Mouse (Mus musculus) midbrain, embryonic 16.5 days (tissue): ENCODE measurements around the gene Mettl2. TPM values are rescaled to one million over a fixed set of nuclear protein-coding genes. Genes with fewer than 3 reads are reported as not detected.
A peak's percentile ranks its signal among the peaks of the same experiment; 100 is the strongest.

Experiments used
- ATAC-seq: fragments of 200-750 bp; cut with Nextera tagmentation; 2 replicates; pipeline ENCODE4 v1.8.0; 2017; ENCODE audit warnings: moderate TSS enrichment
- H3K27ac ChIP-seq: fragments of 300-500 bp; sonication (generic); 2 replicates; pipeline ENCODE4 v1.5.1; 2014; ENCODE audit warnings: mild to moderate bottlenecking, low read length, mixed read lengths
- H3K27me3 ChIP-seq: fragments of 300-500 bp; sonication (generic); 2 replicates; pipeline ENCODE4 v1.6.1; 2014; ENCODE audit warnings: low read depth, low read length, mixed read lengths; ENCODE audit not compliant: control insufficient read depth, insufficient read depth
- H3K36me3 ChIP-seq: fragments of 300-500 bp; sonication (generic); 2 replicates; pipeline ENCODE4 v1.6.1; 2014; ENCODE audit warnings: mild to moderate bottlenecking, low read length, moderate library complexity, mixed read lengths; ENCODE audit not compliant: control insufficient read depth, insufficient read depth
- H3K4me1 ChIP-seq: fragments of 300-500 bp; sonication (generic); 2 replicates; pipeline ENCODE4 v1.6.1; 2014; ENCODE audit warnings: mild to moderate bottlenecking, low read length, mixed read lengths; ENCODE audit not compliant: control insufficient read depth, insufficient read depth
- H3K4me2 ChIP-seq: fragments of 300-500 bp; sonication (generic); 2 replicates; pipeline ENCODE4 v1.6.1; 2014; ENCODE audit warnings: mild to moderate bottlenecking, low read length, mixed read lengths
- H3K4me3 ChIP-seq: fragments of 300-500 bp; sonication (generic); 2 replicates; pipeline ENCODE4 v1.5.1; 2014; ENCODE audit warnings: low read depth, mild to moderate bottlenecking, low read length, moderate library complexity, mixed read lengths
- H3K9ac ChIP-seq: fragments of 300-500 bp; sonication (generic); 2 replicates; pipeline ENCODE4 v1.6.1; 2014; ENCODE audit warnings: low read depth, low read length, mixed read lengths
- H3K9me3 ChIP-seq: fragments of 300-500 bp; sonication (generic); replicated peaks from 2 replicates; pipeline ENCODE4 v1.6.1; 2014; ENCODE audit warnings: mild to moderate bottlenecking, low read length, mixed read lengths; ENCODE audit not compliant: control insufficient read depth, poor library complexity, severe bottlenecking
- WGBS: fragments of 180-500 bp; shearing (Covaris S2); extraction: QIAGEN DNeasy Blood & Tissue Kit; methylation state at CpG from one replicate; pipeline ENCODE4 v1.1.7; 2014; 5-methylcytosine and 5-hydroxymethylcytosine counted together
- polyA plus RNA-seq: library from polyadenylated mRNA; unstranded; fragments of >200 nt; fragmentation: Nextera tagmentation; extraction: Ambion mirVana; gene quantifications from 2 replicates; pipeline ENCODE4 v1.2.1, GENCODE M21; 2015

The Mettl2 gene
- polyA plus RNA-seq, 1 experiment from 2014 or later: 29.1 TPM

- 68% methylated on average over 6 of the region's 6 CpGs for WGBS
These were observed 33.6 kb downstream of the Mettl2 start for GRCm38 (mm10) chr11:105159673-105160360.

GRCm38 (mm10) chr11:105161411-105161810, 35.2 kb downstream of the Mettl2 start:
- no peaks in the 10 kb centered on the region for H3K4me1 ChIP-seq
- H3K27ac ChIP-seq: no peak overlapping the region
- H3K4me3 ChIP-seq: no peak overlapping the region
- H3K9me3 ChIP-seq: peaks cover 6% of the 10 kb centered on the region; the same call in 1 of the 2 replicates
- 92% methylated on average over 2 of the region's 2 CpGs for WGBS
- no peaks in the 10 kb centered on the region for H3K36me3 ChIP-seq
- no peak for ATAC-seq
- no peak overlapping the region for H3K9ac ChIP-seq
- H3K4me2 ChIP-seq: no peak overlapping the region
- no peaks in the 10 kb centered on the region for H3K27me3 ChIP-seq

More at GRCm38 (mm10) chr11:105159673-105160360, 33.6 kb downstream of the Mettl2 start:
- no peak overlapping the region for H3K9ac ChIP-seq
- H3K4me3 ChIP-seq: no peak overlapping the region
- no peaks in the 10 kb centered on the region for H3K4me1 ChIP-seq
- H3K36me3 ChIP-seq: no peaks in the 10 kb centered on the region
- no peaks in the 10 kb centered on the region for H3K27me3 ChIP-seq
- peaks cover 2% of the 10 kb centered on the region; the same call in 1 of the 2 replicates for H3K9me3 ChIP-seq
- H3K27ac ChIP-seq: no peak overlapping the region
- H3K4me2 ChIP-seq: no peak overlapping the region
- ATAC-seq: no peak

- Histone ChIP-seq H3K4me2 (no peak overlapping the region), H3K27ac (no peak overlapping the region), H3K9me3 (peaks cover 6% of the 10 kb centered on the region; the same call in 1 of the 2 replicates), H3K9ac (no peak overlapping the region), H3K4me3 (no peak overlapping the region), H3K4me1 (no peaks in the 10 kb centered on the region), H3K36me3 (no peaks in the 10 kb centered on the region), H3K27me3 (no peaks in the 10 kb centered on the region)
- 86% methylated on average over 69 of the region's 69 CpGs for WGBS
- no peak for ATAC-seq
These were observed 38.6 kb downstream of the Mettl2 start for GRCm38 (mm10) chr11:105164516-105165510.

DNA sequence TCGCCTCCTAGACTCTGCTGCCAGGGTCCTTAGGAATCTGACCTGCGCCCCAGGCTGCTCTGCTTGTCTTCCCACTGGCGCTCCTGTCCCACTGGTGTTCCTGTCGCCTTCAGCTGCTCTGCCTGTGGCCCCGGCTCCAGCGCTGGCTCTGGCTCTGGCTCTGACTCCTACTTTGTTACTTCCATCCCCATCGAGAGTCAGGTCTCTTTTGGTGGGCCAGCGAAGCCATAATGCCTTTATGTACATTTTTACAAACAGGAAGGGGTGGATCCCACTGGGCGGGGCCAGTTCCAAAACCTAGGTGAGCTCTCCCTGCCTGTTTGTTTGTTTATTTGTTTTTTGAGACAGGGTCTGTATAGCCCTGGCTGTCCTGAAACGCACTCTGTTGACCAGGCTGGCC, 40.6 kb downstream of the Mettl2 start:
- 92% methylated on average over 10 of the region's 10 CpGs for WGBS
- no peak for ATAC-seq

DNA sequence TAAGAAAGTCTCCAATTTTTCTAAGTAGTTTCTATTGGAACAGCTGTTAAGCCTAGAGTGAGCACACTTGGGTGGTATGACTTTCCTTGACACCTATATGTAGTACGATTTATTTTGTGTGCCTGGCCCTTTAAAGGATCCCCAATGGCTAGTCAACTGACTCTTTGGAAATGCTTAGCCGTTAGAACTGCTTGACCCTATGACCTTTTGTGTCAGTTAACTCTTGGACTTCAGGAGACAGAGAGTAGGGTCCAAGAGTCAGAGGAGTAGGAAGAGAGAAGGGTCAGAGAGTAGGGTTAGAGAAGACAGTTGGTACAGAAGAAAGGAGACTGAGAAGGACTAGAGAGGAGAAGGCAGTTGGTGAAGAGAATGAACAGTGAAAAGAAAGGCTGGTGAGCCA, 52.3 kb downstream of the Mettl2 start, which contains the start of gene Tlk2:
Gene Tlk2, plus strand, starts transcription at position 292 of the 400 bp plus-strand sequence.
- no peaks in the 10 kb centered on the region for H3K9me3 ChIP-seq
- 47% methylated on average over 2 of the region's 2 CpGs for WGBS
- no peak within 1 kb of the TSS for H3K4me3 ChIP-seq
- 0 out of 2 replicates have a peak, but pooled peaks cover 8% of the 10 kb centered on the region for H3K36me3 ChIP-seq
- H3K27ac ChIP-seq: no peak within 1 kb of the TSS
- no peaks in the 10 kb centered on the region for H3K27me3 ChIP-seq
- no peak within 1 kb of the TSS for H3K9ac ChIP-seq
- H3K4me1 ChIP-seq: peaks cover 28% of the 10 kb centered on the region
- ATAC-seq: no peak
- peak within 1 kb of the TSS; percentile 85 for H3K4me2 ChIP-seq

More for the DNA sequence above, 40.6 kb downstream of the Mettl2 start:
- Histone ChIP-seq H3K4me3 (no peak overlapping the region), H3K36me3 (no peaks in the 10 kb centered on the region), H3K9ac (no peak overlapping the region), H3K9me3 (peaks cover 6% of the 10 kb centered on the region; the same call in 1 of the 2 replicates), H3K4me2 (no peak overlapping the region), H3K4me1 (no peaks in the 10 kb centered on the region), H3K27me3 (no peaks in the 10 kb centered on the region), H3K27ac (no peak overlapping the region)

DNA sequence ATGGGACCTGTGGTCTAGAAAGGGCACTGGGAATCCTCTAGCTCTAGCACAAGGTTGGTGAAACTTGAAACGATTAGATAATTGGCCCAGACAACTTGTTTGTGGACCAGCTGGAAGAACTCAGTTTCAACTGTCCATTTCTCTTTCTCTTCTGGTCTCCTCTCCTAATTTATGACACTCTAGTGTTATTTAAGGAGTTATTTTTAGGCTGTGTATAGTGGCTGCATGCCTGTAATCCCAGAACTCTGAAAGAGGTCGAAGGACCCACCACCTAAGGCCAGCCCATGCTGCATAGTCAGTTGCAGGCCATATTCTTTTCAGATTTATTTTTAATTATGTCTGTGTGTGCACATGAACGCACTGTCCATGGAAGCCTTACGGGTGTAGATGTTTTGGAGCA, 53.3 kb downstream of the Mettl2 start:
- no peak overlapping the region for H3K27ac ChIP-seq
- no peaks in the 10 kb centered on the region for H3K27me3 ChIP-seq
- no peaks in the 10 kb centered on the region for H3K9me3 ChIP-seq
- 87% methylated on average over 4 of the region's 4 CpGs for WGBS
- H3K4me2 ChIP-seq: peak overlapping the region; percentile 85
- ATAC-seq: no peak
- peaks cover 28% of the 10 kb centered on the region for H3K4me1 ChIP-seq
- no peak overlapping the region for H3K4me3 ChIP-seq
- no peak overlapping the region for H3K9ac ChIP-seq
- H3K36me3 ChIP-seq: peaks cover 8% of the 10 kb centered on the region; the same call in 1 of the 2 replicates

DNA sequence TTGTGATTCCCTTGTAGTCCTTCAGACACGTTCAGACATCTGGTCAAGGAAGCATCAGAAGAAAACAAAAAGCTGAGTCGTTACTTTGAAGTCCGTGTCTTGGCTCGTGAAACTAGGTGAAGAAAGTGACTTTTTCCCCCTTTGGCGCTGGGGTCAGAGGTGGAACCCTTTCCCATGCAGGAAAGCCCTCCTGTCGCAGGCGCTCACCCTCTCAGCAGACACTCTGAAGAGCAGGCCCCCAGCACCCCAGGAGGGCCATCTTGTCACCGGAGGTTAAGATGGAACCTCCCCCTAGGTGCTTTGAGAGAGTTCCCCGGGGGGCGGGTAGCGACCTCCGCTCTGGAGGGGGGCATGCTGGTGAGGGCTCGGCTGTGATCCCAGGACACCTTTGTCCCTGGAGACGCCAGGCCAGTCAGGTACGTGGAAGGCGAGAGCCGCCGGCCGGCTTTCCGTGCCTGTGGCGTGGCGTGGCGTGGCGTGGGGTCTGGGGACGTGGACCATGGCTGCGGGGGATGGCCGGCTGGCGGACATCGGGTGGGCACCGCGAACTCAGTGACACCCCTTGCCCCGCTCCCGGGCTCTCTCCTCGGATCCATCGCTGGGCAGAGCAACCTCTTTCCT, 54.4 kb downstream of the Mettl2 start:
- H3K4me2 ChIP-seq: peak overlapping the region; percentile 85
- peak overlapping the region; percentile 94 for H3K27ac ChIP-seq
- H3K9me3 ChIP-seq: no peaks in the 10 kb centered on the region
- WGBS: under 1% methylated on average over 35 of the region's 35 CpGs
- H3K9ac ChIP-seq: peak overlapping the region; percentile 94
- H3K27me3 ChIP-seq: no peaks in the 10 kb centered on the region
- H3K4me3 ChIP-seq: peak overlapping the region; percentile 94
- ATAC-seq: peak; percentile 56
- H3K4me1 ChIP-seq: peaks cover 28% of the 10 kb centered on the region
- H3K36me3 ChIP-seq: peaks cover 8% of the 10 kb centered on the region; the same call in 1 of the 2 replicates

DNA sequence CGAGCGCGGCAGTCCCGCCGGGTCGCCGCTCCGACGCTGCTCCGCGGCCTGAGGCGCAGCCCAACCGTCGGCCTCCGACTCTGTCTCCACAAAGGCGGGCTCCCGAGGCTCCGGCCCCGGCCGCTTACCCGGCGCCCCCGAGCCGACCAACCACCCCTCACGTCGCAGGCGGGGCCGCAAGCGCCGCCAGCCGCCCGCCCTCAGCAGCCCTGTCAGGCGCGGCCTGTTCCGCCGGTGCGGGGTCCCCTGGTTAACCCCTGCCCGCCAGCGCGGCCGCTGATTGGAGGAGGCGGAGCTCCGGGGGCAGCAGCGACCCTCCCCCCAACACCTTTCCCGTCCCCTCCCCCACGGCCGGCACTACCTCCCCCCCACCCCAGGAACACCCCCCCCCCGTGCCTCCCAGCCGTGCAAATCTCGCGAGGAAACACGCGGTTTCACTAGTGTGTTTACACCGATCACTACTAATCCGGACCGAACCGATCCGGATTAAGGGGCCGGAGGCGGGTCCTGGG, 55.0 kb downstream of the Mettl2 start:
- peak; percentile 97 for ATAC-seq
- peak overlapping the region; percentile 98 for H3K9ac ChIP-seq
- no peaks in the 10 kb centered on the region for H3K27me3 ChIP-seq
- under 1% methylated on average over 50 of the region's 60 CpGs for WGBS
- H3K4me3 ChIP-seq: peak overlapping the region; percentile 94
- no peaks in the 10 kb centered on the region for H3K9me3 ChIP-seq
- H3K27ac ChIP-seq: peak overlapping the region; percentile 94
- peaks cover 10% of the 10 kb centered on the region; the same call in 1 of the 2 replicates for H3K36me3 ChIP-seq
- H3K4me1 ChIP-seq: peaks cover 28% of the 10 kb centered on the region
- H3K4me2 ChIP-seq: peak overlapping the region; percentile 85
